Mouse (Mus musculus) ES-E14 (cell line): ENCODE results near the gene Rtn4rl1. TPM values are rescaled to one million over a fixed set of nuclear protein-coding genes. Genes with fewer than 3 reads are reported as not detected.

Experiments
- DNase-seq: peaks from one replicate; pipeline ENCODE4 v3.0.0-alpha.2; 2013; ENCODE audit warnings: low read depth, low spot score
- H3K27ac ChIP-seq: 2 replicates; pipeline ENCODE4 v1.5.1; 2012; ENCODE audit warnings: low read depth, mild to moderate bottlenecking, low read length, moderate library complexity, mixed read lengths; ENCODE audit not compliant: poor library complexity, insufficient read depth, severe bottlenecking
- H3K36me3 ChIP-seq: 2 replicates; pipeline ENCODE4 v1.6.1; 2012; ENCODE audit warnings: mild to moderate bottlenecking, low read length, moderate library complexity, mixed read lengths; ENCODE audit not compliant: control insufficient read depth, poor library complexity, insufficient read depth, severe bottlenecking
- H3K4me1 ChIP-seq, 2 experiments: fragments of 150-350 bp in 1 of 2; sonication (generic) in 1 of 2; 2 replicates each; pipeline ENCODE4 v1.6.1; 2012; ENCODE audit warnings: low read length in 2 of 2, mild to moderate bottlenecking in 1 of 2, mixed read lengths in 1 of 2; ENCODE audit not compliant: control insufficient read depth in 2 of 2, insufficient read depth in 2 of 2, poor library complexity in 1 of 2
- H3K4me3 ChIP-seq, 2 experiments: fragments of 150-350 bp in 1 of 2; sonication (generic) in 1 of 2; 2 replicates each; pipeline ENCODE4 v1.5.1; 2012; ENCODE audit warnings: low read length in 2 of 2, low read depth in 1 of 2, mild to moderate bottlenecking in 1 of 2, mixed read lengths in 1 of 2; ENCODE audit not compliant: insufficient read depth in 1 of 2, poor library complexity in 1 of 2, severe bottlenecking in 1 of 2
- H3K9ac ChIP-seq: 2 replicates; pipeline ENCODE4 v1.6.1; 2012; ENCODE audit warnings: low read depth, mild to moderate bottlenecking, low read length, mixed read lengths; ENCODE audit not compliant: poor library complexity, insufficient read depth, severe bottlenecking
- H3K9me3 ChIP-seq: fragments of 150-350 bp; sonication (generic); 2 replicates; pipeline ENCODE4 v1.6.1; 2012; ENCODE audit warnings: low read depth, mild to moderate bottlenecking, low read length; ENCODE audit not compliant: control insufficient read depth, insufficient read depth
- CHD2 ChIP-seq: IDR thresholded peaks from 2 replicates; pipeline ENCODE4 v1.6.1; 2014; ENCODE audit warnings: mild to moderate bottlenecking, low read depth, low read length, inconsistent platforms
- HCFC1 ChIP-seq: IDR thresholded peaks from 2 replicates; pipeline ENCODE4 v1.6.1; 2012; ENCODE audit warnings: low read length, inconsistent platforms, borderline replicate concordance; ENCODE audit not compliant: insufficient read depth
- MAFK ChIP-seq: IDR thresholded peaks from 2 replicates; pipeline ENCODE4 v1.6.1; 2014; ENCODE audit warnings: mild to moderate bottlenecking, low read depth, low read length, inconsistent platforms; ENCODE audit not compliant: insufficient read depth
- ZC3H11A ChIP-seq: IDR thresholded peaks from 2 replicates; pipeline ENCODE4 v1.6.1; 2012; ENCODE audit warnings: low read depth, mild to moderate bottlenecking, inconsistent platforms, low read length, borderline replicate concordance
- ZNF384 ChIP-seq: IDR thresholded peaks from 2 replicates; pipeline ENCODE4 v1.6.1; 2012; ENCODE audit warnings: low read depth, low read length, inconsistent platforms
- in situ Hi-C, 2 experiments: fragments of 600-800 bp; cut with MboI; formaldehyde crosslinking; loops; one replicate each; pipeline ENCODE4 v1.15.1; 2025; ENCODE audit warnings: low sequenced_read_pairs in 2 of 2, inconsistent platforms in 1 of 2; ENCODE audit not compliant: unreplicated experiment in 2 of 2
- total RNA-seq: library from RNA; depleted of rRNA; stranded (reverse); fragments of 300-350 nt; gene quantifications from 2 replicates; pipeline ENCODE4 v1.2.3, GENCODE M21; 2012

Rtn4rl1 gene
- total RNA-seq, 1 experiment: 1.0 TPM

DNA sequence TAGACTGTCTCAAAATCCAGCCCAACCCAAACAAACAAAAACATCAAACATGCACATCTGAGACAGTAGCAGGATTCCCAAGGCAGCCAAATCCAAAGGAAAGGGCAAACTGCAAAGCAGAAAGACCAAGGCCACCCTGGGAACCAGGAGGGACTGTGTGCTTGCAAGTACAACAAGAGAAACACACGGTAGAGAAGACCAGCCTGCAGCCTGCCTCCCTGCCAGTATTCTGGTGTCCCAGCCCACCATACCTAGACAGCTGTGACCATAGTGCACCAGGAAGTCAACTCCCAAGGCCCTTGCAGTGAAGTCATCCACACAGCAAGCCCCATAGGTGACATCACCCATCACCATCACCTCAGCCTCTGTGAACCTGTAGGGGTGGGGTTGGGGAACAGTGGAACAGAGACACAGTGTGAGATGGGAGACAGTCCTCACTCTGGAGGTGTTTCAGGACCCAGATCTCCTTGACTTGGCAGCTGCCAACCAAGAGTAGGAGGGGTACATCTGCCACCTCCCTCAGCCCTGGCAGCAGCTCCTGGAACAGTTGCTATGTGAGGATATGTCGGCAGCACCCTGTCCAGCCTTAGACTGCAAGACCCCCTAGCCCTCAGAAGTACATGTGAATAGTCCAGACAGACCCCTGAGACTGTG is 9.5 kb upstream of the Rtn4rl1 start:
- DNase-seq: no peak
- TF ChIP-seq ZNF384 (no peak), CHD2 (no peak), ZC3H11A (no peak), HCFC1 (no peak), MAFK (no peak)
- Histone ChIP-seq H3K9me3 (no peaks in the 10 kb centered on the region), H3K4me1 (peaks cover 2 to 4% of the 10 kb centered on the region in 2 experiments; a peak in 1 of 4 replicates), H3K27ac (no peak overlapping the region), H3K9ac (no peak overlapping the region), H3K36me3 (peaks cover 33% of the 10 kb centered on the region), H3K4me3 (no peak overlapping the region)
- in situ Hi-C loops: no loop called here

DNA sequence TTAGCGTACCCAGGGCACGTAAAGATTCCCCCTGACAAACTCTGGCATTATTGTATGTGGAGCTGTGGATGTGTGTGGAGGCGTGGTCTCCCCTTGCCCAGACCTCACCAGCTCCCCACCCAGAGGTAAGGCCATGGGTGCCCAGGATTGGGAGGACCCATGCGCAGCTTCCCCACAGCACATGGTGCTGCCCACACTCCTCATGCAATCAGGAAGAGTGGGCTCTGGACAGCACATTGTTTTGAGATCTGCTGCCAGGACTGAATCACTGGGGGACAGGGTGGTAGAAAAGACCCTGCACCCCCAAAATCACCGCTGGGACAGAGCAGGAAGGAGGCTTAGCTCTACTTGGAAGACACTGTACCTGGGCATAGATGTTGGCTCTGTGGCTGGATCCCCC is 9.0 kb upstream of the Rtn4rl1 start:
- Histone ChIP-seq H3K4me3 (no peak overlapping the region), H3K9me3 (no peaks in the 10 kb centered on the region), H3K27ac (no peak overlapping the region), H3K9ac (no peak overlapping the region), H3K36me3 (peaks cover 32% of the 10 kb centered on the region), H3K4me1 (0 out of 4 replicates have a peak, but pooled peaks cover 0 to 4% of the 10 kb centered on the region in 2 experiments)
- TF ChIP-seq CHD2: no peak
- in situ Hi-C loops: no loop called here
- no peak for DNase-seq

DNA sequence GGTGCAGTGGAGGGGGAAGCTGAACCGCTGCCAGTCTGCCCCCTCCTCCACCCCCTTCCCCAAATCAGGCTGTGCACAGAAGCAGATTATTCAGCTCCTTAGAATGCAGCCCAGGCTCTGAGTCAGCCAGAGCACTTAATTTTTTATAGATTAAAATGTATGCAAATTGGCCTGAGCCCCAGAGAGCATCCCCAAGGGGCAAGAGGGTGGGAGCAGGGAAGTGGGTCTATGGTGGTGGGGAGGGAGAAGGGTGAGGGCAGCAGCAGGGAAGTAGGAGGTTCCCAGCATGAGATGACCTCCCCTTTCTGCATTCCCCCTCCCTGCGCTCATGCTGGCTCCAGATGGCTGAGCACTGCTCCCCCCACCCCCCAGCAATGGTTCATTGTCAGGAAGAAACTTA is 8.6 kb upstream of the Rtn4rl1 start:
- Histone ChIP-seq H3K9ac (no peak overlapping the region), H3K9me3 (no peaks in the 10 kb centered on the region), H3K4me3 (no peak overlapping the region), H3K27ac (no peak overlapping the region; the same call in 1 of the 2 replicates), H3K36me3 (peaks cover 31% of the 10 kb centered on the region), H3K4me1 (0 out of 4 replicates have a peak, but pooled peaks cover 0 to 4% of the 10 kb centered on the region in 2 experiments)
- in situ Hi-C loops: no loop called here
- TF ChIP-seq CHD2 (no peak), ZC3H11A (no peak), ZNF384 (no peak), MAFK (no peak), HCFC1 (no peak)
- no peak for DNase-seq

DNA sequence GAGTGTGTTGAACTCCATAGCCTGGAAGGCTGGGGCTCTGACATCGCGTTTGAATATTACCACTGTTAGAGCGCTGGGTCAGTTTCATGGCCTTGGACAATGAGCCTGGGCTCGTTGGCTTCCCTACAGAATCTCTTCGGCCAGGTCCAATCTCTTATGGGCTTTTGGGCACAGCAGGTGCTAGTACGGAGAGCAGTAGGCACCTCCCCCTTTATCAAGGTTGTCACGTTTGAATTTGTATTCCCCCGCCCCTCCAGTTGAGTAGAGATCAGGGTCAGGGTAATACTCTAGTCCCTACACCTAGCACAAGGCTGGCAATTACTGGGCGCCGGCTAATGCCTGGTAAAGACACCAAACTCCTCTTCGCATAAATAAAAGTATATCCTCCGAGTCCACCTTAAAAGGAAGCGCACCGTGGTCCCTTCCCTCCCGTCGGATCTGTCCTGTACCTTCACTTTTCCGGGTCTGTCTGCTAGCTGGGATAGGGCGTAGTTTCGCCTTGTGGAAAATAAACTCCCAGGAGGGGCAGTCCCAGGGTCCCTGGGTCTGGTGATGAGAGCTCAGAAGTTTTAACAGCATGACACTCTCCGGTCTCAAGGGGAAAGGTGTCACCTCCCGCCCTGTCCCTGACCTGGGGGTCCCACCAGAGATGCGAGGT is 3.7 kb upstream of the Rtn4rl1 start:
- DNase-seq: no peak
- H3K27ac ChIP-seq: no peak overlapping the region
- H3K9me3 ChIP-seq: no peaks in the 10 kb centered on the region
- in situ Hi-C loops: loop anchor here (5.0 kb wide), 1 partner anchor 102 kb away; no protein-coding TSS in a partner anchor
- no peaks in the 10 kb centered on the region; the same call in 1 of the 2 replicates for H3K36me3 ChIP-seq
- peak overlapping the region; percentile 95 to 99 for H3K4me3 ChIP-seq
- H3K9ac ChIP-seq: peak overlapping the region; percentile 90
- H3K4me1 ChIP-seq: peaks cover 0 to 7% of the 10 kb centered on the region in 2 experiments; a peak in 1 of 4 replicates
- TF ChIP-seq MAFK (no peak), CHD2 (no peak), ZNF384 (no peak), HCFC1 (no peak), ZC3H11A (no peak)
